Mouse (Mus musculus): ENCODE data around the gene Ap3s2.
A peak's percentile ranks its signal among the peaks of the same experiment; 100 is the strongest.

The Ap3s2 gene

GRCm38 (mm10) chr7:79920344-79920983 lies at the start of gene Ap3s2:
TSS of gene Ap3s2 (minus strand) at chr7:79920649.
- DNase-seq (ENCODE audit: low read depth, low spot score) = peak; percentile 95

GRCm38 (mm10) chr7:79968326-79968725 lies 47.9 kb upstream of the Ap3s2 start:
- DNase-seq (ENCODE audit: low read depth, low spot score) = peak; percentile 82

- DNase-seq (ENCODE audit: low read depth, low spot score) = peak; percentile 55
These were observed 41.2 kb upstream of the Ap3s2 start for GRCm38 (mm10) chr7:79961600-79961999.

GRCm38 (mm10) chr7:79956131-79956530 lies 35.7 kb upstream of the Ap3s2 start:
- DNase-seq (ENCODE audit: low read depth, low spot score) = peak; percentile 59

DNA sequence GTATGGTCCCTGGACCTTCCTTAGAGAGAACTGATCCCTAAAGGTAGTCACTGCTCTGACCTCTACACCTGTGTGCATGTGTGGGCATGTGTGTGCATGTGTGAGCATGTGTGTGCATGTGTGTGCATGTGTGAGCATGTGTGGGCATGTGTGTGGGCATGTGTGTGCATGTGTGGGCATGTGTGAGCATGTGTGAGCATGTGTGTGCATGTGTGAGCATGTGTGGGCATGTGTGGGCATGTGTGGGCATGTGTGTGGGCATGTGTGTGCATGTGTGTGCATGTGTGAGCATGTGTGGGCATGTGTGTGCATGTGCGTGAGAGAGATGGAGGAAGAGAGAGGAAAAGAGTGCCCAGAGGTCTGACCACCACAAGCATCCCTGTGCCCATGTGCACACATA lies 34.4 kb upstream of the Ap3s2 start:
- no peak for DNase-seq (ENCODE audit: low read depth, low spot score)

DNA sequence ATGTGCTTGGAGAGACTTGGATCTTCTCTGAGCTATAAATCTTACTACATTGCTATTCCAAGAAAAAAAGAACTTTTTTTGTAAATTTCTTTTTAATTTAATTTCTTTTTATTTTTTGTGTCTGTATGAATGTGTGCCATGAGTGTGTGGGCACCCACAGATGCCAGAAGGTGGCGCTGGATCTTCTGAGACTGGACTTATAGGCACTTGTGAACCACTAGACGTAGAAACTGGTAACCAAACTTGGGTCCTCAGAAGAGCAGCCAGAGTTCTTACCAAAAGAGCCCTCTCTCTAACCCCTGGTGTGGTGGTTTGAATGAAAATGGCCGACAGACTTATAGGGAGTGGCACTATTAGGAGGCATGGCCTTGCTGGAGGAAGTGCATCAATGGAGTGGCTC lies 30.6 kb upstream of the Ap3s2 start:
- DNase-seq (ENCODE audit: low read depth, low spot score) = peak; percentile 68

DNA sequence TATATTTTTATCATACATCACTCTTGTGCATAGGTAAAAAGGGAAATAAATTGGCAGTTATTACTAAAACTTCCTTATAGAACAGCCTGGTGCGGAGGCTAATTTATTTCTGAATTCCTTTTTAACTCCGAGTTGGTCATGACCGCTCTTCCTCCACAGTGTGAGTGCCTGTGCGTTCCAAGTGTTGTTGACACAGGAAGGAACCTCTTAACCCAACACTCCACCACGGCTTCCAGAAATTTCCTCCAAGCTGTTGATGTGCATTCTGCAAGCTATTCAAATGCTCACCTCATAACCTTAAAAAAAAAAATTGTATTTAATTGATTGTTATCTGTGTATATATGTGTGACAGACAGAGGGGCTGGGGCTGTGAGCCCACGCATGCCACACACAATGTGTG lies 29.8 kb upstream of the Ap3s2 start:
- DNase-seq (ENCODE audit: low read depth, low spot score) = no peak

DNA sequence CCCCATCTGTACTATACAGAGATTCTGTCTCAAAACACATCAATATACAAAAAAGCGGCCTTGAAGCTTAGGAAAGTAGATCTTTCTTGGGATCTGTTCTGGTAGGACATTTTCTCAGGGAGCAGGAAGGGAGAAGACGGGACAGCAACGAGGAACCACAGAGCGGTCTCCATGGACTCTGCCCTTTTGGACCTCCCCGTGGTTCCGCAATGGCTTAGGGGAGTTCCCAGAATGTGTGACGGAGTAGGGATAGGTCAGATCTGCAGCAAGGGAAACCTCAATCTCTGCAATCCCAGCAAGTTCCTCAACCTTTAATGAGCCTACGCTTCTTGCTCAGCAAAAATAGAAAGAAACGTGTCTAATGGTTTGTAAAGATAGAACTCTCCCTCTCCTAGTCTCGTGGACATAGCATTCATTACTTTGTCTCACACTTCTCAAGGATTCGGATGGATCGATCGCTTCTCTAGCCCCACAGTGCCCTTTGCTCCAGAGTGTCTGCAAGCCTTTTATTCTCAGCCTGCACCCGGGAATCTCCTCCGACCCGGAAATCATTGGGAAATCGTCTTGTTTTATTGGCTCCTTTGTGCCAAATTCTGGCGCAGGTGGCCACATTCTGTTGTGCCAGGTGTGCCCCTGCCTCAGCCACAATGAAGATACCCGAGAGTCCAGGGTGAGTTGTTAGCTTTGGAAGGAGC lies 15.2 kb upstream of the Ap3s2 start:
- DNase-seq (ENCODE audit: low read depth, low spot score) = peak; percentile 23

- peak; percentile 91 for DNase-seq (ENCODE audit: low read depth, low spot score)
These were observed 14.5 kb upstream of the Ap3s2 start, which contains the start of gene Arpin for GRCm38 (mm10) chr7:79934862-79935510. TSS of gene Arpin (minus strand) at chr7:79935359.

DNA sequence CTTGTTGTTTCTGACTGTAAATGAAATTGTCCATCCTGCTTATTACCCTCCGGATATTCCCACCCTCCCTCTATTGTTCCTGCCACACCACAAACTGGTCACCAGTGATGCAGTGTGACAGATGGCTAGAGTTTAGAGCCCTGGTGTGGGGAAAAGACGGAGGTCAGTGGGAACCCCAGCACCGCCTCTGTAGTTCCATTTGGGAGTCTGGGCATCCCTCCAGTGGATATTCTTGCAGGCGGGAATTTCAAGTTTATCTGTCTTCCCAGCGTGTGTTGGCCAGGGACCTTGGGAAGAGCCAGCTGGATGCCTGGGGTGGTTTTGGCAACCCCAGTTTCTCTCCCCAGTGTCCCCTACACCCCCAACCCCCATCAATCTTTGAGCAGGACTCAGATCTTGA lies 14.0 kb upstream of the Ap3s2 start:
- no peak for DNase-seq (ENCODE audit: low read depth, low spot score)

- peak; percentile 13 for DNase-seq (ENCODE audit: low read depth, low spot score)
These were observed 8.1 kb upstream of the Ap3s2 start for GRCm38 (mm10) chr7:79928516-79929052.

GRCm38 (mm10) chr7:79914556-79914955 lies 5.9 kb downstream of the Ap3s2 start:
- DNase-seq (ENCODE audit: low read depth, low spot score) = peak; percentile 68

DNA sequence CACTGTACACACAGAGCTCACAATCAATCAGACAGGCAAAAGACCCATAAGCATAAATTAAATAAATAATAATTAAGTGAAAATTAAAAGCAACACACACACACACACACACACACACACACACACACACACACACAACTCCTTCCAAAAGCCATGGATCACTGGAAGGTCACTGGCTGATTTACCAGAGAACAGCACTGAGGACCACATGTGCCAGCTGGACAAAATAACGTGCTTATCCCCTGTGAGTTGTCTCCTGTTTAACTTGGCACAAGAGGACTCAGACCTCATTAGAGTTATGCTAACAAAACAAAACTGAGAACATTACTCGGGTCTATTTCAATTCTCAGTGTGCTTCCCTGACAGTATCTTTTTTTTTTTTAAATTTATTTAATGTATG lies 13.1 kb downstream of the Ap3s2 start:
- DNase-seq (ENCODE audit: low read depth, low spot score) = no peak

- DNase-seq (ENCODE audit: low read depth, low spot score) = no peak
These were observed 13.5 kb downstream of the Ap3s2 start for GRCm38 (mm10) chr7:79906914-79907313.

DNA sequence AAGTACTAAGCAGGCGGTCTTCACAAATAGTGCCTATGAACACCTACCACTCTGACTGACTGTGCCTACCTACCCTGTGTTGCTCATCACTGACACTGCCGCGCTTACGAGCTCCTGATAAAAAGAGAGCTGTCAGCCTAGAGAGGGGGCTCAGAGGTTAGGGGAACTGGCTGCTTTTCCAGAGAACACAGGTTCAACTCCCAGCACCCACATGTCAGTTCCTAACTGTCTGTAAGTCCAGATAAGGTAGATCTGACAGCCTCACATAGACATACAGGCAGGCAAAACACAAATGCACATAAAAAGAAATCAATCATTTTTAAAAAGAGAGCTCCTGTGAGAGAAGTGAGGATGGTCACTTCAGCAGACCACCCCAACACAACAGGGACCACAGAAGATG lies 15.3 kb downstream of the Ap3s2 start:
- no peak for DNase-seq (ENCODE audit: low read depth, low spot score)

DNA sequence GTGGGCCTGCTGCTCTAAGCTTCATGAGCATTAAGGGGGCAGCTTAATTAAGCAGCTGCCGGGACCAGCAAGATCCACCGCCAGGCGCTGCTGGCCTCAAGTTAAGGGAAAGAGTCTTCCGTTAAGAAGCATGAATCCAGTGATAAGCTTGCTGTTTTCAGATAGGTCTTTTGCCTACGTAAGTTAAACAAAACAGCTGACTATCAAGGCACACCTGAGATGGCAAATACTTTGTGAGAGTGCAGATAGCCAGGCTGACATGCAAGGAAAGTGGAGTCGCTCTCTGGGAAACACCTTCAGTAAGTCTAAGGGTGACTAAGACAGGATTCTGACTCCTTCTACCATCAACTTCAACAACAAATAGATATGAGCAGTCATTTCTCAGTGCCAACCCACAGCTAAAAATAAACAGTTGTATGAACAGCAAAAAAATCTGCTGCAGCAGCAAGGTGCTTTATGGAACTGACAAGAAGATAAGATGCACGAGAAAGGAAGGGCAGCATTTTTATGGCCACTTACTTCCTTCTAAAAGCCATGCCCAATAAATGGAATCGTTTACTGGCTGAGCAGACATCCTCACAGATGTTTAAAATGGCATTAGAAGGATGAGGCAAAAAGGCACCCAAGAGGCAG lies 17.2 kb downstream of the Ap3s2 start:
- DNase-seq (ENCODE audit: low read depth, low spot score) = no peak

DNA sequence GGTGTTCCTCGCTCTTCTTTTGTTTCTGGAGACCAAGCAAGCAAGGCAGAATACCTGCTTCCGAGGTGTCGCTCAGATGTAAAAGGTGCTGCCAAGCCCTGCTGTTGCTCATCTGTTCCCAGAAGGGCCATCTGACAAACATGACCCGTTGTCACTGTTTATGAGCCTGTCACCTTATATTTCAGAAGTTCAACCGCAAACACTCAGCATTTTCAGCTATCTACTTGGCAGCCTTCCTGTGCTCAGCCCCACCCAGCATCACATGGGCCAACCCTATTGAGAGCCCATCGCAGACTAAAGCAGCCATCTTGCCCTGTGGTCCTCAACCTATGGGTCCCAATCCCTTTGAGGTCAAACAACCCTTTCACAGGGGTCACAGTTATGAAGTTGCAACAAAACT lies 19.7 kb downstream of the Ap3s2 start:
- no peak for DNase-seq (ENCODE audit: low read depth, low spot score)

DNA sequence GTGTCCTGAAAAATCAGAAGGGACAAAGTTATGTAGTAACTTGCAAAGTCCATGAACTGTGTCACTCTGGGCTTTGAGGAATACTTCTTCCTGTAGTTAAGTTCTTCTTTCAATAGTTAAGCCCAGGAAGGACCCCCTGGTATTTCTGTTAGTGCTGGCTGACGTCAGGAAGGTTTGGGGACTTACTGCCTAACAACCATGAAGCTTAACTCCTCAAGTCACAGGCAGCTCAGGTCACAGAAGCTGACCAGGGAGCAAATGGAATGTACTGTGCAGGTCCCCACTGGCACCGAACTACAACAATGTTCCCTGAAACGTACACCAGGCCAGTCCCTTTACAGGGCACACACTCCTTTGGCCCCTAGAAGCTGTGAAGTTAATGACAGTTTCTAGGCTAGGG lies 25.2 kb downstream of the Ap3s2 start:
- DNase-seq (ENCODE audit: low read depth, low spot score) = no peak

DNA sequence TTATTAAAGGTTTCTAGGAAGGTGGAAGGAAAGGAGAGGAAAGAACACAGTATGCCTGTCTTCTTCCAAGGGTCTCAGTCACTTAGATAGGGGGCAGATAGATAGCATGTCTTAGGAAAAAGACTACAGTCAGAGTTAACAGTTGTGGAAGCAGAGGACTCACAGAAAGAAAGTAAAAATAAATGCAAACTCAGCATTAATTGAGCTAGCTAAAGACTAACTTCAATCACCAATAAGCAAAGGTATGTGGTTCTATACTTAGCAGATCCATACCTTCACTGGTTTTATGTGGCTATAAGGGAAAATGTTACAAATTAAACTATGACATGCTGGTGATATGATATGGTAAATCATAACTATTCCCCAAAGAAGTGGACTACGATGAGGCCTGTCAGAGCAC lies 25.7 kb downstream of the Ap3s2 start:
- no peak for DNase-seq (ENCODE audit: low read depth, low spot score)

DNA sequence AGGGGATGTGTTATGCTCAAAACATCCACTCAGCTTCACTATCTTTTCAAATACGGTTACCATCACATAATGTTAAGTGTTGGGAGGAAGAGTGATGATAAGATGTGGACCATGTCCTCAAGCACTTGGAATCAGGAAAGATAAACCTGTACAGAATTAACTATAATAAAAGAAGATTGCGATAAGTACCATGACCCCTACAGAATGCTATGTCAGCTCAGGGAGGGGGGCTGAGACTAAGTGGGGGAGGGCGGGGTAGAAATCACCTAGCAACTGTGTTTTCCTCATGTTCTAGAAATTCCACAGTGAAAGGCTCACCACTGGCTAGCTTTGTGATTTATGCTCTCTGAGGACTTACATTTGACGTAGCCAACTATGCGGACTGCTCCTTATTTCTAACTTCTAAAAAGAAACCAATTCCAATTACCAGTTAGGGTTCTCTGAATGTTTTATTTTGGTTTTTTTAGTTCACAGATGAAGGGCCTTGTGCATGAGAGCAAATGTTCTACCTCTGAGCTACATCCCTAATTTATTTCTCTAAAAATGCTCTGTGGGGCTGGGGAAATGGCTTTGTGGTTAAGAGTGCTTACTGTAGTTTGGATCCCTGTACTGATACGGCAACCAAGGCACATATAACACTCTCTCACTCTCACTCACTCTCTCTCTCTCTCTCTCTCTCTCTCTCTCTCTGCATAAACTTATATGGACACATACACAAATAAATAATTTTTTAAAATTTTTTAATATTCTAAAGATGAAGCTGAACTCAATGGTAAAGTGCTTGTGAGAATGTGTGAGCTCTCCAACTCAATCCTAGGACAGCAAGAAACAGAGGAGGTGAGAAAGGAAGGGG lies 27.6 kb downstream of the Ap3s2 start:
- no peak for DNase-seq (ENCODE audit: low read depth, low spot score)
